Mouse (Mus musculus): ENCODE data around the gene Cldn4.

GRCm38 (mm10) chr5:134934666-134935065, 12.1 kb downstream of the Cldn4 start:
- TF ChIP-seq CTCF (IDR thresholded peaks at IDR 0.05) (no peak), EP300 (IDR thresholded peaks at IDR 0.05) (no peak)

All from lung, postnatal 0 days (tissue).